ENCODE assay signal across 20 mouse cellular contexts in genomic region chr9:74856578-74857507, GRCm38 (mm10). TPM values are rescaled to one million over a fixed set of nuclear protein-coding genes. Genes with fewer than 3 reads are reported as not detected.
A peak's percentile ranks its signal among the peaks of the same experiment; 100 is the strongest.
DNase-seq lines count a peak whose midpoint lies in the region; ATAC-seq and TF ChIP-seq lines count a peak whose summit lies in the region.
"Had no signal": no experiment of that assay in that cellular context is flagged by ENCODE, and none has a peak within 500 bp of the region (broad histone marks: within the 10 kb centered on the region; RNA-seq: fewer than 3 reads in every experiment).

No protein-coding gene starts in this region.

- ATAC-seq in forebrain, embryonic 13.5 days, result no peak
- no peak for ATAC-seq in liver, postnatal 0 days
- ATAC-seq in liver, embryonic 12.5 days, result no peak
- ATAC-seq in megakaryocyte-erythroid progenitor cell, adult 5-6 weeks (replicated peaks; ENCODE audit: low FRiP score, low TSS enrichment, poor library complexity, severe bottlenecking), result no peak
- ATAC-seq: CD4-positive, CD25-positive, alpha-beta regulatory T cell, adult 4 months; inflammation-experienced regulatory T-cells, adult 6 months had no signal

- H3K9ac ChIP-seq in forebrain, embryonic 13.5 days, result no peak overlapping the region
- H3K9ac ChIP-seq in liver, postnatal 0 days (replicated peaks), result no peak overlapping the region
- H3K9ac ChIP-seq in liver, embryonic 12.5 days, result no peak overlapping the region
- H3K9ac ChIP-seq: heart, embryonic 13.5 days; lung, embryonic 15.5 days had no signal

- H3K9me3 ChIP-seq in forebrain, embryonic 10.5 days, result no peaks in the 10 kb centered on the region
- H3K9me3 ChIP-seq in forebrain, embryonic 13.5 days (replicated peaks), result no peaks in the 10 kb centered on the region
- no peaks in the 10 kb centered on the region for H3K9me3 ChIP-seq in liver, postnatal 0 days (ENCODE audit: low read length)
- H3K9me3 ChIP-seq in liver, embryonic 12.5 days (replicated peaks), result no peaks in the 10 kb centered on the region
- H3K9me3 ChIP-seq in embryonic facial prominence, embryonic 10.5 days, result no peaks in the 10 kb centered on the region
- H3K9me3 ChIP-seq: lung, embryonic 15.5 days had no signal

- peaks cover 47% of the 10 kb centered on the region for H3K4me1 ChIP-seq in forebrain, embryonic 10.5 days
- H3K4me1 ChIP-seq in forebrain, embryonic 13.5 days, result peaks cover 15% of the 10 kb centered on the region
- H3K4me1 ChIP-seq in liver, postnatal 0 days (ENCODE audit: insufficient read depth), result peaks cover 3% of the 10 kb centered on the region
- no peaks in the 10 kb centered on the region for H3K4me1 ChIP-seq in liver, embryonic 12.5 days
- H3K4me1 ChIP-seq in embryonic facial prominence, embryonic 10.5 days, result peaks cover 23% of the 10 kb centered on the region

- TF ChIP-seq CTCF in liver, postnatal 0 days (IDR thresholded peaks at IDR 0.05; ENCODE audit: low read depth), result no peak

- DNase-seq in forebrain, embryonic 10.5 days (ENCODE audit: extremely low spot score, low spot score), result peak; percentile 49
- DNase-seq in liver, postnatal 0 days, result peak; percentile 38
- peak; percentile 44 for DNase-seq in ES-CJ7 (ENCODE audit: low read depth, low spot score)
- DNase-seq in embryonic facial prominence, embryonic 10.5 days (ENCODE audit: low spot score), result peak; percentile 64
- DNase-seq in lung, postnatal 4 days, result no peak
- DNase-seq: adrenal gland, adult 8-10 months; cerebellum, adult 11-12 months; cerebellum, postnatal 36 days; gastrocnemius, postnatal 36 days; heart, postnatal 4 days; thymus, postnatal 14 days had no signal

- TF ChIP-seq EP300 in liver, postnatal 0 days (IDR thresholded peaks at IDR 0.05; ENCODE audit: low read depth), result no peak

- H3K27ac ChIP-seq in forebrain, embryonic 10.5 days, result no peak overlapping the region
- no peak overlapping the region for H3K27ac ChIP-seq in forebrain, embryonic 13.5 days
- H3K27ac ChIP-seq in liver, postnatal 0 days (ENCODE audit: low read depth), result no peak overlapping the region
- no peak overlapping the region for H3K27ac ChIP-seq in liver, embryonic 12.5 days
- no peak overlapping the region for H3K27ac ChIP-seq in embryonic facial prominence, embryonic 10.5 days (replicated peaks)
- H3K27ac ChIP-seq: heart, embryonic 13.5 days; lung, embryonic 15.5 days had no signal

- under 1% methylated on average over 28 of the region's 28 CpGs for WGBS in forebrain, embryonic 10.5 days
- WGBS in forebrain, embryonic 13.5 days, result under 1% methylated on average over 28 of the region's 28 CpGs
- 8% methylated on average over 28 of the region's 28 CpGs for WGBS in liver, postnatal 0 days (ENCODE audit: insufficient replicate concordance)
- 4% methylated on average over 28 of the region's 28 CpGs for WGBS in liver, embryonic 12.5 days (ENCODE audit: insufficient replicate concordance)
- under 1% methylated on average over 28 of the region's 28 CpGs for WGBS in embryonic facial prominence, embryonic 10.5 days

- H3K4me2 ChIP-seq in forebrain, embryonic 13.5 days, result no peak overlapping the region
- no peak overlapping the region for H3K4me2 ChIP-seq in liver, postnatal 0 days (ENCODE audit: low read depth, low read length)
- H3K4me2 ChIP-seq in liver, embryonic 12.5 days, result no peak overlapping the region
- H3K4me2 ChIP-seq: heart, embryonic 13.5 days; lung, embryonic 15.5 days had no signal

- H3K4me3 ChIP-seq in forebrain, embryonic 10.5 days, result no peak overlapping the region
- H3K4me3 ChIP-seq in forebrain, embryonic 13.5 days, result no peak overlapping the region
- H3K4me3 ChIP-seq in liver, postnatal 0 days (ENCODE audit: low read depth, low read length), result no peak overlapping the region
- no peak overlapping the region for H3K4me3 ChIP-seq in liver, embryonic 12.5 days
- no peak overlapping the region for H3K4me3 ChIP-seq in embryonic facial prominence, embryonic 10.5 days
- H3K4me3 ChIP-seq: heart, embryonic 13.5 days; lung, embryonic 15.5 days had no signal

- H3K36me3 ChIP-seq in forebrain, embryonic 10.5 days (replicated peaks), result no peaks in the 10 kb centered on the region
- no peaks in the 10 kb centered on the region for H3K36me3 ChIP-seq in forebrain, embryonic 13.5 days (ENCODE audit: poor library complexity, severe bottlenecking)
- H3K36me3 ChIP-seq in liver, postnatal 0 days (replicated peaks; ENCODE audit: insufficient read depth, low read length), result no peaks in the 10 kb centered on the region; the same call in 1 of the 2 replicates
- H3K36me3 ChIP-seq in liver, embryonic 12.5 days, result no peaks in the 10 kb centered on the region
- H3K36me3 ChIP-seq in embryonic facial prominence, embryonic 10.5 days (replicated peaks), result no peaks in the 10 kb centered on the region
- H3K36me3 ChIP-seq: heart, embryonic 13.5 days; lung, embryonic 15.5 days had no signal

- H3K27me3 ChIP-seq in forebrain, embryonic 10.5 days (ENCODE audit: poor library complexity, severe bottlenecking), result peaks cover 100% of the 10 kb centered on the region
- peaks cover 98% of the 10 kb centered on the region for H3K27me3 ChIP-seq in forebrain, embryonic 13.5 days
- peaks cover 67% of the 10 kb centered on the region for H3K27me3 ChIP-seq in liver, postnatal 0 days (ENCODE audit: insufficient read depth, low read length)
- H3K27me3 ChIP-seq in liver, embryonic 12.5 days (replicated peaks), result peaks cover 100% of the 10 kb centered on the region
- H3K27me3 ChIP-seq in embryonic facial prominence, embryonic 10.5 days (replicated peaks; ENCODE audit: low read depth, poor library complexity, severe bottlenecking), result peaks cover 100% of the 10 kb centered on the region

RNA-seq across cellular contexts. Expression of gene Onecut1, which starts 4.9 kb away (rescaled TPM):
- 0.92 and 1.2 TPM in 2 replicates for polyA plus RNA-seq in forebrain, embryonic 10.5 days (2016; fragmentation: Nextera tagmentation; extraction: Ambion mirVana)
- 1.2 and 2.2 TPM in 2 replicates for polyA plus RNA-seq in forebrain, embryonic 13.5 days (2015; fragmentation: Nextera tagmentation; extraction: Ambion mirVana)
- 7.5 and 9.1 TPM in 2 replicates for polyA plus RNA-seq in liver, postnatal 0 days (2015; fragmentation: Nextera tagmentation; extraction: Ambion mirVana)
- polyA plus RNA-seq in liver, embryonic 12.5 days (2016; fragmentation: Nextera tagmentation; extraction: Ambion mirVana), result 2.1 and 2.6 TPM in 2 replicates
- polyA plus RNA-seq in embryonic facial prominence, embryonic 10.5 days (2016; fragmentation: Nextera tagmentation; extraction: Ambion mirVana), result 2.9 and 4.2 TPM in 2 replicates
- total RNA-seq in megakaryocyte-erythroid progenitor cell, adult 5-6 weeks (2014; fragmentation: Nextera tagmentation), result not detected in 2 replicates
- total RNA-seq in megakaryocyte-erythroid progenitor cell, adult 5-6 weeks (2017), result not detected in 2 replicates
- total RNA-seq: gastrocnemius, postnatal 36 days; heart, postnatal 4 days; megakaryocyte progenitor cell, adult 5-6 weeks; MEL had no signal
- polyA plus RNA-seq: CD4-positive, CD25-positive, alpha-beta regulatory T cell, adult 4 months; inflammation-experienced regulatory T-cells, adult 6 months; lung, embryonic 15.5 days had no signal

Comparison
In these comparisons a context has a peak if more than half of its experiments do, and no peak if none do; other contexts are left out.
1. DNase-seq: peak in forebrain, embryonic 10.5 days (single experiment), liver, postnatal 0 days (single experiment), ES-CJ7 (single experiment) and embryonic facial prominence, embryonic 10.5 days (single experiment); none in lung, postnatal 4 days (0 of 2).